Mouse (Mus musculus): ENCODE measurements around the gene Cd300lg.

DNA sequence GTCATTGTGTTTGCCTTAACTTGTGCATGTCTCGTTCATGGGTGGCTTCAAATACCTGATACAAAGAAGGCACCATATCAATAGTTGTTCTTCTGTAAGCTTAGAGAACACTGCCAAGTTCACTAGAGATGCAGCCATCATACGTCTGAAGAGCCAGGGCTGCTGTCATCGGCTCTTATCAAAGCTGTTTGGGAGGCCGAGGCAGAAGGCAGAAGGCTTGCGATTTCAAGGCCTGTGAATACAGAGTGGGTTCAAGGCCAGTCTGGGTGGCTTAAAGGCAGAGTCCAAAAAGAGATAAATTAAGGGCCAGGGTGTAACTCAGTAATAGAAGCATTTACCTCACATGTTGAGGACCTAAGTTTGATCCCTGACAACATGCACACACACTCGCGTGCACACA lies 5.0 kb upstream of the Cd300lg start:
- TF ChIP-seq CTCF (IDR thresholded peaks at IDR 0.05; ENCODE audit: low read depth, low read length) (no peak), EP300 (IDR thresholded peaks at IDR 0.05; ENCODE audit: insufficient read depth, low read depth, low read length) (no peak), POLR2A (IDR thresholded peaks at IDR 0.05; ENCODE audit: insufficient read depth, low read length) (no peak)

All from ES-Bruce4 (cell line).